Mouse (Mus musculus): ENCODE data around the gene Tmem164. TPM values are rescaled to one million over a fixed set of nuclear protein-coding genes. Genes with fewer than 3 reads are reported as not detected.

Gene Tmem164
- polyA plus RNA-seq, 1 experiment = 30.2 TPM

- no peak for TF ChIP-seq POLR2A (IDR thresholded peaks at IDR 0.05; ENCODE audit: borderline replicate concordance, control insufficient read depth, low read depth, low read length)
- no peak for TF ChIP-seq CTCF (IDR thresholded peaks at IDR 0.05; ENCODE audit: control insufficient read depth, insufficient read depth, low read length)
- Histone ChIP-seq H3K4me1 (ENCODE audit: control insufficient read depth, insufficient read depth, low read length) (no peaks in the 10 kb centered on the region; the same call in 1 of the 2 replicates), H3K4me3 (replicated peaks; ENCODE audit: control insufficient read depth, low read depth, low read length) (no peak overlapping the region), H3K27ac (ENCODE audit: control insufficient read depth, insufficient read depth, low read depth, low read length, poor library complexity) (peak overlapping the region; percentile 65; the same call in 1 of the 2 replicates)
- 52% methylated on average over 13 of the region's 13 CpGs for WGBS
These were observed 147.1 kb downstream of the Tmem164 start for GRCm38 (mm10) chrX:142828184-142828908.

- no peak overlapping the region for H3K4me3 ChIP-seq (replicated peaks; ENCODE audit: control insufficient read depth, low read depth, low read length)
- no peak overlapping the region for H3K27ac ChIP-seq (ENCODE audit: control insufficient read depth, insufficient read depth, low read depth, low read length, poor library complexity)
- H3K4me1 ChIP-seq (ENCODE audit: control insufficient read depth, insufficient read depth, low read length) = no peaks in the 10 kb centered on the region; the same call in 1 of the 2 replicates
- TF ChIP-seq POLR2A (IDR thresholded peaks at IDR 0.05; ENCODE audit: borderline replicate concordance, control insufficient read depth, low read depth, low read length) = no peak
- TF ChIP-seq CTCF (IDR thresholded peaks at IDR 0.05; ENCODE audit: control insufficient read depth, insufficient read depth, low read length) = no peak
- WGBS = 82% methylated on average over 2 of the region's 2 CpGs
These were observed 148.1 kb downstream of the Tmem164 start for GRCm38 (mm10) chrX:142829267-142829666.

- 63% methylated on average over 12 of the region's 12 CpGs for whole genome bisulfite sequencing
- H3K4me1 ChIP-seq (ENCODE audit: control insufficient read depth, insufficient read depth, low read length) = no peaks in the 10 kb centered on the region; the same call in 1 of the 2 replicates
- H3K27ac ChIP-seq (ENCODE audit: control insufficient read depth, insufficient read depth, low read depth, low read length, poor library complexity) = no peak overlapping the region
- H3K4me3 ChIP-seq (replicated peaks; ENCODE audit: control insufficient read depth, low read depth, low read length) = no peak overlapping the region
- TF ChIP-seq CTCF (IDR thresholded peaks at IDR 0.05; ENCODE audit: control insufficient read depth, insufficient read depth, low read length) (no peak), POLR2A (IDR thresholded peaks at IDR 0.05; ENCODE audit: borderline replicate concordance, control insufficient read depth, low read depth, low read length) (no peak)
These were observed 148.8 kb downstream of the Tmem164 start for GRCm38 (mm10) chrX:142829866-142830470.

GRCm38 (mm10) chrX:142830572-142830971 is 149.4 kb downstream of the Tmem164 start:
- 84% methylated on average over 6 of the region's 6 CpGs for WGBS
- no peak overlapping the region for H3K4me3 ChIP-seq (replicated peaks; ENCODE audit: control insufficient read depth, low read depth, low read length)
- no peak for TF ChIP-seq CTCF (IDR thresholded peaks at IDR 0.05; ENCODE audit: control insufficient read depth, insufficient read depth, low read length)
- TF ChIP-seq POLR2A (IDR thresholded peaks at IDR 0.05; ENCODE audit: borderline replicate concordance, control insufficient read depth, low read depth, low read length) = no peak

GRCm38 (mm10) chrX:142832221-142832620 is 151.0 kb downstream of the Tmem164 start:
- Histone ChIP-seq H3K4me3 (replicated peaks; ENCODE audit: control insufficient read depth, low read depth, low read length) (peak overlapping the region; percentile 22), H3K4me1 (ENCODE audit: control insufficient read depth, insufficient read depth, low read length) (no peaks in the 10 kb centered on the region; the same call in 1 of the 2 replicates), H3K27ac (ENCODE audit: control insufficient read depth, insufficient read depth, low read depth, low read length, poor library complexity) (peak overlapping the region; percentile 61)
- TF ChIP-seq CTCF (IDR thresholded peaks at IDR 0.05; ENCODE audit: control insufficient read depth, insufficient read depth, low read length) = no peak
- no peak for TF ChIP-seq POLR2A (IDR thresholded peaks at IDR 0.05; ENCODE audit: borderline replicate concordance, control insufficient read depth, low read depth, low read length)
- 57% methylated on average over 3 of the region's 3 CpGs for WGBS

More at GRCm38 (mm10) chrX:142830572-142830971, 149.4 kb downstream of the Tmem164 start:
- H3K27ac ChIP-seq (ENCODE audit: control insufficient read depth, insufficient read depth, low read depth, low read length, poor library complexity) = no peak overlapping the region
- H3K4me1 ChIP-seq (ENCODE audit: control insufficient read depth, insufficient read depth, low read length) = no peaks in the 10 kb centered on the region; the same call in 1 of the 2 replicates

GRCm38 (mm10) chrX:142833164-142833796 is 152.1 kb downstream of the Tmem164 start:
- Histone ChIP-seq H3K27ac (ENCODE audit: control insufficient read depth, insufficient read depth, low read depth, low read length, poor library complexity) (peak overlapping the region; percentile 61), H3K4me3 (replicated peaks; ENCODE audit: control insufficient read depth, low read depth, low read length) (peak overlapping the region; percentile 44), H3K4me1 (ENCODE audit: control insufficient read depth, insufficient read depth, low read length) (no peaks in the 10 kb centered on the region; the same call in 1 of the 2 replicates)
- 77% methylated on average over 13 of the region's 13 CpGs for WGBS
- no peak for TF ChIP-seq CTCF (IDR thresholded peaks at IDR 0.05; ENCODE audit: control insufficient read depth, insufficient read depth, low read length)
- TF ChIP-seq POLR2A (IDR thresholded peaks at IDR 0.05; ENCODE audit: borderline replicate concordance, control insufficient read depth, low read depth, low read length) = no peak

- WGBS = 85% methylated on average over 6 of the region's 6 CpGs
- Histone ChIP-seq H3K27ac (ENCODE audit: control insufficient read depth, insufficient read depth, low read depth, low read length, poor library complexity) (no peak overlapping the region), H3K4me1 (ENCODE audit: control insufficient read depth, insufficient read depth, low read length) (no peaks in the 10 kb centered on the region; the same call in 1 of the 2 replicates), H3K4me3 (replicated peaks; ENCODE audit: control insufficient read depth, low read depth, low read length) (no peak overlapping the region)
- TF ChIP-seq CTCF (IDR thresholded peaks at IDR 0.05; ENCODE audit: control insufficient read depth, insufficient read depth, low read length) (no peak), POLR2A (IDR thresholded peaks at IDR 0.05; ENCODE audit: borderline replicate concordance, control insufficient read depth, low read depth, low read length) (no peak)
These were observed 153.6 kb downstream of the Tmem164 start for GRCm38 (mm10) chrX:142834807-142835206.

- no peak overlapping the region for H3K27ac ChIP-seq (ENCODE audit: control insufficient read depth, insufficient read depth, low read depth, low read length, poor library complexity)
- H3K4me3 ChIP-seq (replicated peaks; ENCODE audit: control insufficient read depth, low read depth, low read length) = no peak overlapping the region
- H3K4me1 ChIP-seq (ENCODE audit: control insufficient read depth, insufficient read depth, low read length) = no peaks in the 10 kb centered on the region; the same call in 1 of the 2 replicates
- no peak for TF ChIP-seq CTCF (IDR thresholded peaks at IDR 0.05; ENCODE audit: control insufficient read depth, insufficient read depth, low read length)
- no peak for TF ChIP-seq POLR2A (IDR thresholded peaks at IDR 0.05; ENCODE audit: borderline replicate concordance, control insufficient read depth, low read depth, low read length)
- WGBS = 59% methylated on average over 7 of the region's 7 CpGs
These were observed 155.2 kb downstream of the Tmem164 start for GRCm38 (mm10) chrX:142836399-142836798.

All from bone marrow, adult 2 months (tissue).